Mouse (Mus musculus): ENCODE data around the gene Fam78a. TPM values are rescaled to one million over a fixed set of nuclear protein-coding genes. Genes with fewer than 3 reads are reported as not detected.
A peak's percentile ranks its signal among the peaks of the same experiment; 100 is the strongest.

The Fam78a gene
- total RNA-seq, 2 experiments from 2014 or later = 24.3 to 38.1 TPM

DNA sequence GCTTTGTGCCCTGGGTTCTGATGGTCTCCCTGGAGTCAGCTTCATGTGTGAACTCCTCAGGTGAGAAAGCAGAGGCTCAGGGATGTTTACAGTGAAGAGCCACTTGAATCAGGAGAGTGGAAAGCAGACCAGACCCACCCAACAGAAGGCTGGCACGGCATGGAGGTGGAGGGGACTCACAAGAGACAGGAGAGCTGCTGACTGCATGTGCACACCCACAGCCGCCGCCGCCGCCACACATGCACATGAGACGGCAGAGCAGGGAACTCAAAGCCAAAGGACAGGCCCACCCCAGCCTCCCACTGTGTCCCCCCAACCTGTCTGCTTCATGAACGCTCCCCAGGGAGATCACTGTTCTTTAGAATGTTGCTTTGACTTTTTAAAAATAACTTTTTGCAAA, 19.5 kb upstream of the Fam78a start:
- intact Hi-C loops (cut with DNase I) = no loop called here

DNA sequence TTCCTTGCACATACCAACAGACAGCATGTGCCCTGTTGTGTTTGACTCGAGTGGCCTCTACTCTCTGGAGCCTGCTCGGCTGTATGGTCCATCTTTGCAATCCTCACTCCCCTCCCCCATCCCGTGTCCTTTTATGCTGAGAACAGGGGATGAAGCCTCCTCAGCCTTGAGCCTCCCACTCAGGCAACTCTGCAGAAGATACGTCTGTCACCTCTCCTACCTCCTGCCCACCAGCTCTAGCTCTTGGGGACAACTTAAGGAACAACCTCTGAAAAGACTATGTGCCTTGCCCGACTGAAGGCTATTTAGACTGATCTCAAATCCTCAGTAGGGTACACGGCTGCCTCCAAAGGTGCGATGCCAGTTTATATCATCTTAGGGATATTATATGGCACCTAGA, 18.9 kb upstream of the Fam78a start:
- DNase-seq = no peak
- intact Hi-C loops (cut with DNase I) = no loop called here

More for the DNA sequence above, 19.5 kb upstream of the Fam78a start:
- no peak for DNase-seq

DNA sequence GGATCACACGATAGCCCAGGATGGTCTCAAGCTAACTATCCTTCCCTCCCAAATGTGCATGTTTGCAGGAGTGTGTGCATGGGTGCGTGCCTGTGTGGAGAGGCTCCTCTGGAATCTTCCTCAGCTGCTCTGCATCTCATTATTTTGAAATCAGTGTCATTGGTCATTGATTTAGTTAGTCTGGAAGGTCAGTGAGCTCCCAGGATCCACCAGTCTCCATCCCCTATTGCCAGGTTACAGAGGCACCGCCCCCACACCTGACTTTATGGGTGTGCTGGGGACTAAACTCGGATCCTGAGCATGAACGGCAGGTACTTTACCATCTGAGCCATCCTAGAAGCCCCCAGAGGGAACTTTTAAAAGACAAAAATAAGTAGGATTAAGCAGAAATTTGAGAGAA, 18.3 kb upstream of the Fam78a start:
- intact Hi-C loops (cut with DNase I) = no loop called here
- no peak for DNase-seq

DNA sequence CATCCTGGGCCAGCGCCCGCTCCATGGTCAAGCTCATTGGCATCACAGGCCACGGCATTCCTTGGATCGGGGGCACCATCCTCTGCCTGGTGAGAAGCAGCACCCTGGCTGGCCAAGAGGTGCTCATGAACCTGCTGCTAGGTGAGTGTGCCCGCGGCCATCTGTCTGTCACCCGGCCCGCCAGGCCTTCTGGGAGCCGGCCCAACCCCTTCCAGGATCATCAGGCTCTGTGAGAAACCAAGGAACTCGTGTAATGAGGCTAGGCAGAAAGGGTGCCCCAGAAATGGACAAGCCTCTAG, 11.4 kb upstream of the Fam78a start:
- DNase-seq = peak in 1 of 2 experiments; percentile 47

DNA sequence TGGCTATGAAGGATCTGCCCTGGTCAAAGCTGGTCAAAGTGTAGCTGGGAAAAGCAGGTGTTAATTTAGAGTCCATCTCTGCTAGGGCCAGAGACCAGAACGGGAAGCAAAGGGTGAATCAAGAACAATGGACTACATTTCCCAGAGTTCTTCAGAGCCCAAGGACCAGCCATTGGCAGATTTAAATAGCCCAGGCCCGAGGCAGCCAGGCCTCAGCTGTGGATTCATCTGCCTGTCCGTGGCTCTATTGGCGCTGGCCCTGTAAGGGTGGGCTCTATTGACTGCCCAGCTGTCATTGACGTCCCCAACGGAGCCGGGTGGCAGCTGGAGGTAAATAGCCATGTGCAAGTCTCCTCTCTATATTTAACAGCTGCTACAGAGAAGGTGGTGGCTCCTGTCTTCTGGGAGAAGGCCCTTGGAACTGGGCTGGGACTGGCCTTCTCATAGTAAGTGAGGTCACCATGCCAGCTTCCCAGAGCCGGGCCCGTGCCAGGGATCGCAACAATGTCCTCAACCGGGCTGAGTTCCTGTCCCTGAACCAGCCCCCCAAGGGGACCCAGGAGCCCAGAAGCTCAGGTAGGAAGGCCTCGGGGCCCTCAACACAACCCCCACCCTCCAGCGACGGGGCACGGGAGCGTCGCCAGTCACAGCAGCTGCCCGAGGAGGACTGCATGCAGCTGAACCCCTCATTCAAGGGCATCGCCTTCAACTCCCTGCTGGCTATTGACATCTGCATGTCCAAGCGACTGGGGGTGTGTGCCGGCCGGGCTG, 10.9 kb upstream of the Fam78a start, which contains the start of gene Plpp7:
Plpp7 (plus strand) TSS at position 178 of the 771 bp plus-strand sequence.
- intact Hi-C loops (cut with DNase I) = no loop called here
- DNase-seq = peak; percentile 86 to 89

More for the DNA sequence above, 11.4 kb upstream of the Fam78a start:
- intact Hi-C loops (cut with DNase I) = no loop called here

DNA sequence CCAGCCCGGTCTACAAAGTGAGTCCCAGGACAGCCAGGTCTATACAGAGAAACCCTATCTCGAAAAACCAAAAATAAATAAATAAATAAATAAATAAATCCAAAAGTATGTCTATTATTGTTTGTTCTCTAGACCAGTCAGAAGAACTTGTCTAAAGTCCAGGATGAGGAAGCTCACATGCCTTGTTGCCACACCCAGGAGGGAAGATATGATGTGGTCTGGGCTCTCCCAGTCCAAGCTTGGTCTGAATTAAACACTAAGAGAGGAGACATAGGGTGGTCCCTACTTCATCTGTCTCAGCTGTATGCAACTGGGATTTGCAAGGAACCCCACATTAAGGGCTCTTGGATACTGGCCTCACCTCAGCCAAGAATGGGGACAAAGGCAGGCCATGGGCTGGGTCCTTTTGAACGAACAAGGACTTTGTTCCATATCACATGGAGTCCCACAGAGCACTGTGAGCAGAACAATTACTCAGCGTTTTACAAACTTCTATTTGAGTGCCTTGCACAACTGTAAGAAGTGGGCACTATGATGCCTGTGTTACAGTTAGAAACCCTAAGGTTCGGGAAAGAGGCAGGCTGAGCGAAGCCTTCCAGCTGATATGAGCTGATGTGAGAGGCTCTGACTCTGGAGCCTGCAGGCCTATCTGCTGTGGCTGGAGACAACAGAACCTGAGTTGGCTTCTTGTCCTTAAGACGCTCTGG, 9.5 kb upstream of the Fam78a start:
- intact Hi-C loops (cut with DNase I) = no loop called here
- DNase-seq = no peak

DNA sequence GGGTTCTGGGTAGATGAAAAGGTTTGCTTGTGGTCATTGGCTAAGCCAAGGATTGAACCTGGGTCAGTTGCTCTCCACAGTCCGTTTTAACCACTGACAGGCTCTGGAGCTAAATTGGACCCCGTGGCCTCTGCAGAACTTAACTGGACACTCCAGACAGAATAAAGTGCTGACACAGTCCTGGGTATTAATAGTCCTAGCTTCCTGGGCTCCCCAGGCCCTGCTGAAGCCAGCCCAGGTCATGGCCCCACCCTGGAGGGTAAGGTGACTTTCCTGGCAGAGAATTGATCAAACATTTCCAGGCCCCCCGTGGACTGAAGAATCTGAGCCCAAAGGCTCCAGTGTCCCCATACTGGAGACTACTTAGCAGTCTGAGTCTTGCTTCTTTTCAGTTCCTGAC, 7.3 kb upstream of the Fam78a start:
- DNase-seq = no peak
- intact Hi-C loops (cut with DNase I) = no loop called here

DNA sequence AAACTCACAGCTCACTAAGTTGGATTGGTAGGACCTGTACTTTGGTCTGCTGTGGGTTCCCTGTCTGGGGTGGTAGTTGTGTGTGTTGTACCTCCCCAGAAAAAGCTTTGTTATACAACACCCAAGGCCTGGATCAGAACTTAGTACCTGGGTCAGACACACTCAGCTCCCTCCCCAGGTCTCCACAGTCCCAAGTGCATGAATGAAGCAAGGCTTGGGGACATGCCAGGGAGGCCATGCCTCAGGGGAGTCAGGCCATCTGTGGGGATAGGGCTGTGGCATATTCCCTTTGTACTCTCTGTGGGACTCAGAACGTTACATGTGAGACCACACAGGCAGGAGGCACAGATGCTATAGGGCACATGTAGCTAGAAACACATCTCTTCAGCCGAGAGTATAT, 5.5 kb upstream of the Fam78a start:
- DNase-seq = no peak
- intact Hi-C loops (cut with DNase I) = no loop called here

DNA sequence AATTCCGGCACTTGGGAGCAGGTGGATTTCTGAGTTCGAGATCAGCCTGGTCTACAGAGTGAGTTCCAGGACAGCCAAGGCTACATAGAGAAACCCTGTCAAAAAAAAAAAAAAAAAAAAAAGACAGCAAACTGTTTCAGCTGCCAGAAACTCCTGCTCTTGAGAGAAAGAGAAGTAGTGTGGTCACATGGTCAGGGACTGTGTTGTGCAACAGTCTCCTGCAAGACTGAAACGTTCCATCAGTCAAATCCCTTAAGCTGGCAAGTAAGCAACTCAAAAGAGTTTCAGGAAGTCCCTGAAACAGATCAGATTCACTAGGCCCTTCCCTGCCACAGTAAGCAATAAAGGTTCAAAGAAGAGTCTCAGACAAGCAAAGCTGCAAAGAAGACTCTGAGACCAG, 4.9 kb upstream of the Fam78a start:
- intact Hi-C loops (cut with DNase I) = no loop called here
- DNase-seq = no peak

DNA sequence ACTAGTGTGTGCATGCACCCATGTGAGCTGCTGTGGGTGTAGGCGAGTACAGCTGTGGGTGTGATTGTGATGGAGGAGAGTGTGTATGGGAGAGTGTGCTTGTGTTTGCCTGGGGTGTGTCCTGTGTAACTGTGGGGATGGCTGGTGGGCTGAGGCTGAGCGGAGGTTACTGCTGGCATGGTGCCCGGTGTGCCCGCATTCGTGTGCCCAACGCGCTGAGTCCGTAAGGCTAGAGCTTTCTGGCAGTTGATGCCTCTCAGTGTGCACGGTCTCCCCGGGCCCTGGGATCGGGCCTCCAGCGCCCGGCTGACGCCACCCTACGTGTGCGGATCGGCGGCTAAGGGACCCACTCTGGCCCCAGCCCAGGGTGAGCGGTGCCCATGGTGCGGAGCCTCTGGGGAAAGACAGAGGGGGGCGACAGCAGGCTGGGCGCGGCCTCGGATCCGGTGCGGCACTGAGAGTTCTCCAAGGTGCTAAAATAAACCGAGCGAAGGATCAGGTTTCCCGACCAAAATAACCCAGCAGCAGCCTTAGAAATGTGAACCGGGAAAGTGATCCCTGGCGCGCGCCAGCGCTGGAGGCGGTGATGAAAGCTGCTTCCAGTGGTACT, 3.8 kb upstream of the Fam78a start:
- DNase-seq = peak; percentile 67 to 75
- intact Hi-C loops (cut with DNase I) = no loop called here

DNA sequence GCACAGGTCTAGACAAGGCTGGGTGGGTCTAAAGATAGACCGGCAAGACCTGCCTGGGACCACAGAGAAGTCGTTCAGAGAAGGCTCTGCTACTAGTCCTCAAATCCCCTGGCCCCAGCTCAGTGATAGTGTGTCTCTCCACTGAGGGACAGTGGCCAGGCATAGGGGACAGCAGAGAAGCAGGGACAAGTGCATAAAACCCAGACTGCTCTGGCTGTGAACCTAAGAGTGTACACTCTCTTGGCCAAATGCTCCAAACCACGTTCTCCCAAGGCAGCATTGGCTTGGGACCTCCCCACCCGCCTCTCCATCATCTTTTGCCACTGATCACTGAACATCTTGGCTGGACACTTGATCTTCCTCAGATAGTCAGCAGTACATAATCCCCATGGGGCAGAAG, 2.9 kb upstream of the Fam78a start:
- DNase-seq = no peak
- intact Hi-C loops (cut with DNase I) = no loop called here

DNA sequence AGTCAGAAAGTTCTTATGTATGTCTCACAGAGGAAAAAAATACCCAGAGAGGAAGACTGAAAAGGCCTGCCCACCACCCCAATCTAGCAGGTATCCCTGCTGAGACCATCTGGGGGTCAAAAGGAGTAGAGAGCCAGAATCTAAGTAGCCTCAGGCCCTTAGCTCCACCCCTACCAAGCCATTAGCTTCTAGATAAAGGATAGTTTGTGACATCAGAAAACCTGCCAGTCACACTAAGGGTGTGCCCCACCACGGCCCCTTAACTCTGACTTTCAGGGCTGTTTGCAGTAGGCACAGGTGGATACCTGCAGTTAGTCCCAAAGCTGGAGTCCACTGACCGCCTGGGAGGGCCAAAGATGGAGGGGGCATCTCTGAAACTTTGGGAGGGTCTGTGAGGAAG, 574 bp upstream of the Fam78a start:
- intact Hi-C loops (cut with DNase I) = no loop called here
- no peak for DNase-seq

DNA sequence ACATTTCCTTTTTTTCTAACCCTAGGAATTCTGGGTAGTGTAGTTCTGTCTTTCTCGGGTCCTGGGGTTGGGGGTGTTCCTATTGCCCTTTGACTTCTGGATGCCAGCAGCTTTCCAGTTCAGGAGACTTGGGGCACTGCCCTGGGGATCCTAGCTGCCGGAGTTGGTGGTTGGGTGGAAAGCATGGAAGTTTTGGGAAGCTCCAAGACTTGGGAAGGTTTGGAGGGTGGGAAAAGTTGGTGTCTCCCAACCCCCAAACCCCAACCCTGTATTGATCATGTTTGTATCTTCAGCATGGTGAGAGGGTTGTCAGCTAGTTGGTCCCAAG, 179 bp upstream of the Fam78a start:
- DNase-seq = peak in 1 of 2 experiments; percentile 39
- intact Hi-C loops (cut with DNase I) = no loop called here

DNA sequence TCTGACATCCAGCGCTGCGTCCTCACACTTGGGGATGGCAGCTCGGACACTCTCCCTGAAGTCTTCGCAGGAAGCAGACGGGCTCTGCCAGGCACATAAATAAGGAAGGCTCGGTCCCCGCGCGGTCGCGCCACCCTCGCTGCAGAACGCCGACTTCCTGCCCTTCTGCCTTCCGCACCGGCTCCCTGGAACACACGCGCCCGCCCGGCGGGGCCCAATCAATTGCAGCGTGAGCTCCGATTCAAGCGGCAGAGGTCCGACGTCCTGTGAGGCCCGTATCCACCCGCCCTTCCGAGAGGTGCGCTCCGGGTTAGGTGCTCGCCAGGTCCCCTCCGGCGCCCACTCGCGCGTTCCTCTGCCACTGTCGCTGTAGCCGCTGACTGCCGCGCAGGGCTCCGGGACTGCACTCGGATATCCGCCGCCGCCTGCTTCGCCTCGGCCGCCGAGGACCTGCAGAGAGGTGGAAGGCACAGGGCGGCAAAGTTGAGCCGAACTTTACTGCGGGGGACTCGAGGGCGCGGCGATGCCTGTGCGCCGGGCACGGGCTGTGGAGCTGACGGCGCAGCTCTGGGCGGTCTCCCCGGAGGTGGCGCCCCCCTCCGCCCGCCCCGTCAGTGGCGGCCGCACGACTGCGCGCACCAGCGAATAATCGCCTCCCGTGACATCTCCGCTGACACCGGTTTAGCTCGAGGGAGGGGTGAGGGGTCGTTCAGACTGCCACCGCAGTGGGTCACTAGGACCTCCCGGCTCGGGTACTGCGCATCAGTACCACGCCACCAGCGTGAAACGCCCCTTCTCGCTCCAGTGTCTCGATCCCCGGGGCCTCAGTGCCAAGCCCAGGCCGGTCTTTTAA, 1.3 kb downstream of the Fam78a start:
- intact Hi-C loops (cut with DNase I) = loop anchor here (2.0 kb wide), 2 partner anchors 45 to 47 kb away; no protein-coding TSS in a partner anchor
- DNase-seq = peak; percentile 71 to 75

DNA sequence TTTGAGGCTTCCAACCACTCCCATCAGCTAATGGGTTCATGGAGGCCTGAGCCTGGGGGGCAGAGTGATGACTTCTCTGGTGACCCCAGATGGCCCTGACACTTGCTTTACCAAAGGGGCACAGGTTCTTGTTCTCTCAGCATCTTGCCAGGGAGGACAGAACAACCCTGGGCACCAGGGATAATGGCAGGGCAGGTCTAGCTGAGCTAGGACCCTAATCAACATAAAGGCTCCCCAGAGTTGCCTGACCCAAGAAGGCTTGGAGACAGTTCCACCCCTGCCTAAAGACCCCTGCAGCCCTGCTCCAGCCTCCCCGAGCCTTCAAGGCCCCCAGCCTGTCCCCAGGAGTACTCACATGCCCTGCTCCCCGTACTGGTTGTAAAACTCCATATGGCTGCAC, 2.4 kb downstream of the Fam78a start:
- intact Hi-C loops (cut with DNase I) = loop anchor here (2.0 kb wide), 2 partner anchors 43 to 49 kb away; no protein-coding TSS in a partner anchor
- peak in 1 of 2 experiments; percentile 41 for DNase-seq

DNA sequence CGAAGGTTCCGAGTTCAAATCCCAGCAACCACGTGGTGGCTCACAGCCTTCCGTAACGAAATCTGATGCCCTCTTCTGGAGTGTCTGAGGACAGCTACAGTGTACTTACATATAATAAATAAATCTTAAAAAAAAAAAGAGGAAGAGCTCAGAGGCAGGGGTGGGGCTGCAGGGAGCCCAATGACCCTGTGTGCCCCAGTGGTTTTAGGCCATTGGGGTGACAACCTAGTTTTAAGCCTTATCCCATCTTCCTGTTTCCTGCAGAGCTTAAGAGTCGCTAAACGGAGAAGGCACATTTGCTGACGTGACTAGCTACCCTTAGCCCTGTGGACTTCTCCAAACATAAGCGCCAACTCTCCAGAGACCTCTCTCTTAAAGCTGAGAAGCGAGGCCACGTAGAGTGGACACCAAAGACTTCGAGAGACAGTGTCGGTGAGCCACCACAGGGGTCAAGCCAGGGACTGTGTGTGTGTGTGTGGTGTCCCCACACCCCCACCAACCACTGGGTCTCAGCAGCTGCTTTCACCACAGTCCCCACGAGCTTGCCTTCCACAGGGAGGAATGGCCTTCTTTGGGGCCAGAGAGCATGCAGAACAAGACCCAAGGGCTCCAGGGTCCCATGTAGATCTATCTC, 3.2 kb downstream of the Fam78a start:
- intact Hi-C loops (cut with DNase I) = loop anchor here (2.0 kb wide), 1 partner anchor 17 kb away; no protein-coding TSS in a partner anchor
- DNase-seq = peak; percentile 41

DNA sequence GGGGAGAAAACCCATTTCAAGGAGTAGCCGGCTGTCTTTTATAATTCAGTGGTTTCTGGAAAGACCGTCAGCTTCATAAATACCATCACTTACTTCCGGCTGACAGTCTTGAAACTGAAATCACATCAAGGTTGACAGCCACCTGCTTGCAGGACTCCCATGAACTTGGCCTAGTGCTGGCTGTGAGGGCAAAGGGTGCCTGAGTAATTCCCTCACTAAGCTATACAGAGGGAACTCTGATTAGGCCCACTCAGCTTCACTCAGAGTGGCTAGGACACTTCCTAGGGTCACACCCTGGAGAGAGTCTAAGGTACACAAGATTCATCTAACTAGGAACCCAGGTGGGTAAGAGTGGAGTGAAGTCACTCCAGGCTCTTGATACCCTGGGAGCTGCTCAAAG, 4.0 kb downstream of the Fam78a start:
- intact Hi-C loops (cut with DNase I) = loop anchor here (2.0 kb wide), 1 partner anchor 16 kb away; no protein-coding TSS in a partner anchor
- no peak for DNase-seq

DNA sequence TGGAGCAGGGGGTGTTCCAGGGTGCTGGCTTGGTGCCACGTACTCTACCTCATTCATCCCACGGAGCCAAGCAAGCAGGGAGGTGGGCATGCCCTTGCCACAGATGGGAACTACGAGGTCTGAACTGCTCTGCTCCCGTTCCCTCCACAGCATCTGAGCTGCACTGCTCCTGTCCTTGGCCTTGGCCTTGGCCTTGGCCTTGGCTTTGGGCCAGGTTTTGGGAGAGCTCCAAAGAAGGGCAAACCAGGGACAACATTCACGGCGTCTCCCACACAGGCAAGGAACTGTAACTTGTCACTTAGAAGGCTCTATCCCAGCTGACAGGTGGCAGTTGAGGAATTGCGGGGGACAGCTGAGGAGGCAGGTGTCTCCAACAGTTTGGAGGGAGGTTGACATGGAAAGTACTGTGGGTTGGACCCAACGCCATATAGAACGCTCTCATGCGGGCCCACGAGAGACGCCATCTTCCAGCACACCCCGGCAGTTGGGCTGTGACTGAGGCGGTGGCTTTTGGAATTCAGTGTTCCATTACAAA, 5.4 kb downstream of the Fam78a start:
- DNase-seq = peak; percentile 42 to 50
- intact Hi-C loops (cut with DNase I) = no loop called here

DNA sequence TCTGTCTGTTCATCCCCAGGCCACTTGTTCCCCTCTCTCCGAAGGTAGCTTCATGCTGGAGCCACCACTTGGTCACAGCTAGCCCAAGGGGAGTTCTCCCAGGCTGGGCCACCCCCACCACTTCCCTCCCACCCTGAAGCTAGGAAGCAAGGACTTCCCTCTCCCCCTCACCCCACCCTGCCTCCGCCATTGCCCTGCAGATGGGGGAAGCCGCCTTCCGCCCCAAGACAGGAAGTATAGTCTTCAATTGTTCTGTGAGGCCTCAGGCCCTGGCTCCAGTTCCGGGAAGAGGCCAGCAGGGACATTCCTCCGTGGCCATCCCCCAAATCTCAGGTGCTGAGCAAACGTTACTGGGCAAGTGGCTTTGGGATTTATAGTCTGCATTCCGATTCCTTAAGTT, 6.1 kb downstream of the Fam78a start:
- intact Hi-C loops (cut with DNase I) = no loop called here
- peak; percentile 63 to 67 for DNase-seq

DNA sequence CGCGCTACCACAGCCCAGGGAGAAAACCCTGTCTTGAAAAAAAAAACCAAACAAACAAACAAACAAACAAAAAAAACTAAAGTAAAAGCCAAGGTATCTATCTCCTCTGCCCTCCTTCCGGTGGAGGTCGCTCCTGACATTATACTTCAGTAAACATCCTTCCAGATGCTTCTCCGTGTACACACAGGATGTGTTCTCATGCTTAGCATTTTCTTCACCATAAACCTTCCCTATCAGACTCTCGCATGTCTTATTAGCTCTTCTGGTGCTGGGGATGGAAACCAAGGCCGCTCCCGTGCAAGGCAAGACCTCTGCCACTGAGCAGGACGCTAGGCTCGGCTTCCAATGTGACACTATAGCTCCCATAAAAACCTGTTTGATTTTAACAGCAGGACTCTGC, 6.9 kb downstream of the Fam78a start:
- intact Hi-C loops (cut with DNase I) = no loop called here
- no peak for DNase-seq

Measured in heart, postnatal 10 days (tissue).